Mouse (Mus musculus): ENCODE measurements around the gene Fcamr.

Fcamr gene

GRCm38 (mm10) chr1:130802976-130803375 is 2.3 kb downstream of the Fcamr start:
- no peak for DNase-seq

GRCm38 (mm10) chr1:130804279-130804678 is 3.6 kb downstream of the Fcamr start:
- no peak for DNase-seq

DNA sequence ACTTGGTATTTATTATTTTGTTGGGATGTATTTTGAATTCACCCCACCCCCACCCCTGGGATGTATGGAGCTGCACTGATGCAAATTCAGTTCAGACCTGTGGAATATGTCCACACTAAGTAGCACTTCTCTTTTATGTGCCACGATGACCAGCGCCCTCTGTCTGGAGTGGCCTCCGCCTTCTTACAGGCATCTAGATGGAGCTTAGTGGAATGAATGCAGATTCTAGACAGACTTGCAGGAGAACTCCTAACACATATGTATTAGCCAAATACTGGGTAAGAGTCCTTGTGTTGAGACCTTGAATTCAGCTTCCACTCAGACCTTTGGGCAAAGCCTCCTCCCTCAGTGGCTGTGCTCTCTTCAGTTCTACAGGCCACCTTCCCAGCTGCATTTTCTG is 10.2 kb downstream of the Fcamr start:
- no peak for DNase-seq

DNA sequence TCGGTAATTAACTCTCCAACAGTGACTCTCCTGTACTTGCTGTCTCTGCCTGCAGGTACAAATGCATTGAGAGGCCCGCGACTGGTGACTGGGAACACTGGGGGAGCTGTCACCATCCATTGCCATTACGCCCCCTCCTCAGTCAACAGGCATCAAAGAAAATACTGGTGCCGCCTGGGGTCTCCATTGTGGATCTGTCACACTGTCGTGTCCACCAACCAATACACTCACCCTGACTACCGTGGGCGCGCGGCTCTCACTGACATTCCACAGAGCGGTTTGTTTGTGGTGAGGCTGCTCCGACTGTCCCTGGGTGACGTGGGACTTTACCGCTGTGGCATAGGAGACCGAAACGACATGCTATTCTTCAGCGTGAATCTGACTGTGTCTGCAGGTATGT is 10.6 kb downstream of the Fcamr start:
- no peak for DNase-seq

GRCm38 (mm10) chr1:130819737-130820136 is 19.0 kb downstream of the Fcamr start:
- DNase-seq: no peak

GRCm38 (mm10) chr1:130820316-130821148 is 19.8 kb downstream of the Fcamr start:
- DNase-seq: no peak

DNA sequence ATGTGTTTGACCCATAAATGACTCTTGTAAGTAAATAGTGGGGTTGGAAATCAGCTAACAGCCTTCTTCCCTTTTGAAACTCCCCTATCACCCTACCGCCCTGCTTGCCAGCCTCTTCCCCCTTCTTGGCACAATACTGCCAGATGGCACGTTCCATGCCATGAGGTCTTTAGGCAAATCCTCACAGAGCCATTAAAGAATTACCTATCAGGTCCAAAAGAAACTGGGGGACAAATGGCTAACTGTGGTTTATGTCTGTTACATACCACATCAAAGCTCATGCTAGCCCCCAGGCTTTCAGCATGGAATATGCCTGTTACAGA is 20.4 kb downstream of the Fcamr start:
- DNase-seq: no peak

DNA sequence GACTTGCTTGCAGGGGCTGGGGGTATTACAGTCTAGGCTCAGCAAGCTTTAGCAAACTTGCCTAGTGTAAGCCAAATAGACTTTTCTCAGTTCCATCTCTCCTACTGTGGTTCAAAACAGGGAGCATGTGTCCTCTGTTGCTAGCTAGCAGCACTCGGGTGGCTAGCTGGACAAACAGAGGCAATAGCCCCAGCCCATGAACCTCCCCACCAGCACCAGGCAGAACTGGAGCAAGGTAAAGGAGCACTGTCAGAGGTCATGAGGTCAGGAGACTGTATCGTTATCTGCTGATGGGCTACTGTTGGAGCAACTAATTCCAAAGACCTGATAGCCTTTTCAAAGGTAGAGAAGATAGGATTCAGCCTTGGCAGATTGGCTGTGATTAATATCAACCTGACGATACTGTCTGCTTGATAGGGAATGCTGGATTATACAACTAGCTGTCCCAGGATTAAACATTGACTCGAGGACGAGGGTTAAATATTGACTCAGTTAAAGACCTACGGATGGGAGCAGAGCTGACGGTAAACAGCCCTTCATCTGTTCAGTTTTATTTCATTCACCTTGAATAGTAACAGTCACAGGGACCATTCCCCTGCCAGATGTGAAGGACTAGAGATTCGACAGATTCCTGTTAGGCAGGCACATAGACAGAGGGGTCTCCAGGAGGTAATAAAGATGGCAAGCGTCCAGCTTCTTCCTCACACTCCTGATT is 21.4 kb downstream of the Fcamr start:
- DNase-seq: no peak

- DNase-seq: no peak
Measured at GRCm38 (mm10) chr1:130826448-130826847, 25.7 kb downstream of the Fcamr start, which contains the start of gene Pigr. Gene Pigr (plus strand): TSS chr1:130826684.

- no peak for DNase-seq
Measured at GRCm38 (mm10) chr1:130828656-130829055, 28.0 kb downstream of the Fcamr start.

- DNase-seq: no peak
Measured at GRCm38 (mm10) chr1:130829906-130830830, 29.5 kb downstream of the Fcamr start.

DNA sequence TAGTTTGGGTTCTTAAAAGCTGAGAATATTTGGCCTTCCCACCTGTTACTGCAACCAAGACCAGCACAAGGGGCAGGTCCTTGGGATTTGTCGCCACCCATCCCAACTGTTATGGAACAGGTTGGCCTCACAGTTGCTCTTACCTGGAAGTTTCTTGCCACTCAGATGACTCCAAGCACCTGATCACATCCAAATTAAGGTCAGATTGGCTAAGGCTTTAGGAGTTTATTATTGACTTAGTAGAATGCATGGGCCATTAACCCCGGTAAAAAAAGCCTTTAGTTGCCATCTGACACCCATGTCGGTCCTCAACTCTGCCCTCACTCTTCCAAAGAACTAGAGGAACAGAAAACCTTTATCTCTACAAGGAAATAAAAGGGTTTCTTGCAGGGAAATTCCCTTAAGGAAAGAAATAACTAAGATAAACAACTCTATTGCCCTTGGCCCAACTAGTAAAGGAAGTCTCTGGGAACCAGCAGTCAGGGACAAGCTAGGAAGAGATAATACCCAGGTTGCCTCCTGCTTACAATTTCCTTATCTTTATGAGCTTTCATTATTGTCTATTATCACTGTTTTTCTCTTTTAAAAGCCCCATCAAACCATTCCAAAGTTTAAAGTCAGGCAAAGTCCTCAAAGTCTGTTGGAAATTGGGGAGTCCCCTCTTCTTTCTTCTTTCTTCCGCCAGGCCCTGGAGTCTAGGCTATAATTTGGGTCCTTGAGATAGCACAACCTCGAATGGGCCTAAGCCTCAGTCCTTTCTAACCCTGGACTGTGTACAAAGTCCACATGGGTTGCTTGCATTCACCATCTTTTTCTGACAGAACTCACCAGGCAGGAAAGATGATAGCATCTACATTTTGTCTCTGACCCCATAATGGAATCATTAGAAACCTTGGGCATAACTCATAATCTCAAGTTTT is 31.8 kb downstream of the Fcamr start:
- no peak for DNase-seq

DNA sequence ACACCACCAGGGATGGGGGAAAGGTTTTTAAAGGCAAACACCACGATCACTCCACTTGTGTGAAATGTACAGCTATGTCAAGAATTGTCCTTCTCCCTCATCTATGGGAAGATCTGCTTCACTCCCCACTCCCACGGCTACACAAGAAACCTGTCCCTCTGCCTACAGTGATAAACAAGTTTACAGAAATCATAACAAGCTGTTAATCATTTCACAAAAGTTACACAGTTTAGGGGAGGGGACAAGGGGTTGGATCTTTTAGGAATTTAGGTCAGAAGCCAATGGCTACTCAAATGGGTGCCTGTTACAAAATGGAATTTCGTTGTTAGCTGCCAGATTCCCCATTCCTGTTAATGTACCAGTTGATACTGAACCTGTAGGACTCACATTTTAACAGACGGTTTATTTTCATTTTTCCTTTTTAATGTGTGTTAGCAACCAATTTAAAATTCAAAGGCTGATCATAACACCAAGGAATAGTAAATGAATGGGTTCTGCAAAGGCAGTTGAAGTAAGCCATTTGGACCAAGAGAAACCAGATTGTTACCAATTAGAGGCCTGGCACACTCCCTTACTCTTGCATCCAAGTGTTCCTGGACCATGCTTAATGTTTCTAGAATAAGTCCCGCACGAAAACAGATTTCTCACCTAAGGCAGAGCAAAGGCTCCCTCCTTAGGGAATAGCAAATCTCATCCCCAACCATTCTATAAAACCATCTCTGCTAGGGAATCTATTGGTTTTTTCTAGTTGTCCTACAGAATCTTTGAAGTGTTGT is 34.6 kb downstream of the Fcamr start:
- no peak for DNase-seq

DNA sequence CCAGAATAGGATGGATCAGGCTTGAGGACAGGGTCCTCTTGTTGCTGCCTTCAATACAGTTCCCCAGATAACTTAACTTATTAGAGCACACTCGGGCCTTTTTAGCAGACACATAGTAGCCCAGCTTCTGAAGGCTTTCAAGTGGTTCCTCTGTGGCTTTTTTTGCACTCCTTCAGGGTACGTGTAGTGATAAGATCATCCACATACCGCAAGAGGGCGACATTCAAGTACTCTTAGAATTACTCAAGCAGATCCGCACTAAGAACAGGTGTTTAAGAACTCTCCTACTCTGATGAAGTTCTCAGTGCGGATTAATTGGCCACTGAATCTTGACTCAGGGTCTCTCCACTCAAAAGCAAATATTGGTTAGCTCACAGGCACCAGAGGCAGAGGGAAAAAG is 37.6 kb downstream of the Fcamr start:
- DNase-seq: peak; percentile 80

GRCm38 (mm10) chr1:130840599-130841379 is 40.1 kb downstream of the Fcamr start:
- no peak for DNase-seq

DNA sequence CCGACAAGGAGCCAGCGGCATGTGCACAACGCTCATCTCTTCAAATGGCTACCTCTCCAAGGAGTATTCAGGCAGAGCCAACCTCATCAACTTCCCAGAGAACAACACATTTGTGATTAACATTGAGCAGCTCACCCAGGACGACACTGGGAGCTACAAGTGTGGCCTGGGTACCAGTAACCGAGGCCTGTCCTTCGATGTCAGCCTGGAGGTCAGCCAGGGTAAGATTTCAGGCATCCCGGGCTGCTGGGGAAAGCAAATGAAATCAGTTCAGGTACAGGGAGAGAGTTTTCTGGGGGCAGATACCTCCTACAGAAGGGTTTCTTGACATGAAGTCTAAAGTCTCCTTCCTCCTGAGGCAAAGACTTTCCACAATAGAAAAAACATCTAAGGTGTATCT is 40.9 kb downstream of the Fcamr start:
- no peak for DNase-seq

GRCm38 (mm10) chr1:130844516-130844915 is 43.8 kb downstream of the Fcamr start:
- no peak for DNase-seq

DNA sequence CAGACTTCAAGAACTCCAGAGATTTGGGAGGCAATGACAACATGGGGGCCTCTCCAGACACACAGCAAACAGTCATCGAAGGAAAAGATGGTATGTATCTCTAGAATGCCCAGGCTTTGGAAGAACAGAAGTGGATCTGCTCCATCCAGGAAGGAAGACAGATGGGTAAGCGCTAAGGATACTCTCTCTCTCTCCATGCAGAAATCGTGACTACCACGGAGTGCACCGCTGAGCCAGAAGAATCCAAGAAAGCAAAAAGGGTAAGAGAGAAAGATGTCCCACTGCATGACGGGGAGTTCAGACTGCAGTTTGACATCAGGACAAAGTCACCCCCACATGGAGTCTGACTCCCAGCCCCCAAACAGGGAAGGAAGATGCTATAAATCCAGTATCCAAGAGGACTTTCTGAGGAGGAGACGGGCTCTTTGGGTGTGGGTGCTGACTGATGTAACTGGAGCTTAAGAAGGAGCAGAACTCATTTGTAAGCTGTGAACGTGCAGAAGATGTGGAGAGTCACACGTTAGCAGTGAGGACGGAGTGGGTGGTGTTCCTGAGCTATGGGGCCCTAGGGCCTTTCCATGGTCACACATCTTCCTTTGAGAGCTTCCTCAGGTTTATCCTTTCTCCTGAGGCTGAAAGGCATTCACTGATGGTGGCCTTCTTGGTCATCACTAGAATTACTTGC is 49.0 kb downstream of the Fcamr start:
- no peak for DNase-seq

DNA sequence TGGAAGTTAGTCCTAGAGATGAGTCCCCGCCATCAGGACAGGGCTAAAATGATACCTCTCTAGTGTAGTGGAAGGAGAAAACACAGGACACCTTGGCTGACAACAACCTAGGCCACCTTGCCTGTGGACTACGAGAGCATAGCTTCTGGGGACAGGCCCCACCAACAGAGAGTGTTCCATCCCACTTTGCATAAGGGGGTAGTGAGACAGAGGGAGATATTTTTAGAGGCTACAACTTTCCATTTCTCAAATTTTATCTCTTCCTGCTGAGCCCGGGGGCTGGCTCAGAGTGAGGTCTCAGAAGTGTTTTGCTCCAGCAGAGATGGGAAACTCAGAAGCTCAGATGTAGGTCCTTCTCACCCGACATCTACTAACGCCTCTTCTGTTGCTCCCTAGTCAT is 49.7 kb downstream of the Fcamr start:
- DNase-seq: no peak

- no peak for DNase-seq
Measured at GRCm38 (mm10) chr1:130854819-130855218, 54.1 kb downstream of the Fcamr start.

Data from thymus, postnatal 14 days (tissue).